Mouse (Mus musculus): ENCODE data around the gene Krtcap3. TPM values are rescaled to one million over a fixed set of nuclear protein-coding genes. Genes with fewer than 3 reads are reported as not detected.

The Krtcap3 gene
- polyA plus RNA-seq, 1 experiment, result 38.7 TPM

GRCm38 (mm10) chr5:31252795-31253545 lies 1.5 kb downstream of the Krtcap3 start:
- no peak for DNase-seq (ENCODE audit: low read depth)

- DNase-seq (ENCODE audit: low read depth), result no peak
Observed at GRCm38 (mm10) chr5:31253806-31254205, 2.3 kb downstream of the Krtcap3 start.

- peak; percentile 57 for DNase-seq (ENCODE audit: low read depth)
Observed at GRCm38 (mm10) chr5:31254452-31254851, 3.0 kb downstream of the Krtcap3 start.

GRCm38 (mm10) chr5:31254901-31255300 lies 3.4 kb downstream of the Krtcap3 start:
- no peak for DNase-seq (ENCODE audit: low read depth)

GRCm38 (mm10) chr5:31255381-31255780 lies 3.9 kb downstream of the Krtcap3 start:
- DNase-seq (ENCODE audit: low read depth), result no peak

- DNase-seq (ENCODE audit: low read depth), result no peak
Observed at GRCm38 (mm10) chr5:31255971-31256370, 4.5 kb downstream of the Krtcap3 start.

GRCm38 (mm10) chr5:31257616-31258015 lies 6.1 kb downstream of the Krtcap3 start:
- no peak for DNase-seq (ENCODE audit: low read depth)

GRCm38 (mm10) chr5:31266101-31266500 lies 14.6 kb downstream of the Krtcap3 start:
- no peak for DNase-seq (ENCODE audit: low read depth)

GRCm38 (mm10) chr5:31267686-31268085 lies 16.2 kb downstream of the Krtcap3 start:
- DNase-seq (ENCODE audit: low read depth), result no peak

- DNase-seq (ENCODE audit: low read depth), result no peak
Observed at GRCm38 (mm10) chr5:31273018-31273417, 21.5 kb downstream of the Krtcap3 start.

- no peak for DNase-seq (ENCODE audit: low read depth)
Observed at GRCm38 (mm10) chr5:31279245-31279988, 27.9 kb downstream of the Krtcap3 start.

GRCm38 (mm10) chr5:31288225-31288624 lies 36.7 kb downstream of the Krtcap3 start:
- no peak for DNase-seq (ENCODE audit: low read depth)

GRCm38 (mm10) chr5:31288655-31289054 lies 37.2 kb downstream of the Krtcap3 start:
- DNase-seq (ENCODE audit: low read depth), result no peak

GRCm38 (mm10) chr5:31289626-31290230 lies 38.2 kb downstream of the Krtcap3 start:
- DNase-seq (ENCODE audit: low read depth), result no peak

- DNase-seq (ENCODE audit: low read depth), result peak; percentile 91
Observed at GRCm38 (mm10) chr5:31290521-31291360, 39.2 kb downstream of the Krtcap3 start, which contains the start of gene Ift172. TSS of gene Ift172 (minus strand) at chr5:31291116.

- DNase-seq (ENCODE audit: low read depth), result no peak
Observed at GRCm38 (mm10) chr5:31291361-31291688, 39.8 kb downstream of the Krtcap3 start.

- no peak for DNase-seq (ENCODE audit: low read depth)
Observed at GRCm38 (mm10) chr5:31294964-31295605, 43.6 kb downstream of the Krtcap3 start.

- DNase-seq (ENCODE audit: low read depth), result no peak
Observed at GRCm38 (mm10) chr5:31295606-31296141, 44.2 kb downstream of the Krtcap3 start, which contains the start of gene Fndc4. TSS of gene Fndc4 (minus strand) at chr5:31296080.

GRCm38 (mm10) chr5:31297047-31297757 lies 45.7 kb downstream of the Krtcap3 start, which contains the start of gene Gckr:
TSS of gene Gckr (plus strand) at chr5:31297443.
- DNase-seq (ENCODE audit: low read depth), result no peak

- DNase-seq (ENCODE audit: low read depth), result no peak
Observed at GRCm38 (mm10) chr5:31297981-31298380, 46.5 kb downstream of the Krtcap3 start.

Measured in gonadal fat pad, adult 2 months (tissue).